Mouse (Mus musculus): ENCODE data around the gene 1700037H04Rik. TPM values are rescaled to one million over a fixed set of nuclear protein-coding genes. Genes with fewer than 3 reads are reported as not detected.

The 1700037H04Rik gene
- total RNA-seq, 2 experiments from 2014 or later: 83.7 to 125 TPM

DNA sequence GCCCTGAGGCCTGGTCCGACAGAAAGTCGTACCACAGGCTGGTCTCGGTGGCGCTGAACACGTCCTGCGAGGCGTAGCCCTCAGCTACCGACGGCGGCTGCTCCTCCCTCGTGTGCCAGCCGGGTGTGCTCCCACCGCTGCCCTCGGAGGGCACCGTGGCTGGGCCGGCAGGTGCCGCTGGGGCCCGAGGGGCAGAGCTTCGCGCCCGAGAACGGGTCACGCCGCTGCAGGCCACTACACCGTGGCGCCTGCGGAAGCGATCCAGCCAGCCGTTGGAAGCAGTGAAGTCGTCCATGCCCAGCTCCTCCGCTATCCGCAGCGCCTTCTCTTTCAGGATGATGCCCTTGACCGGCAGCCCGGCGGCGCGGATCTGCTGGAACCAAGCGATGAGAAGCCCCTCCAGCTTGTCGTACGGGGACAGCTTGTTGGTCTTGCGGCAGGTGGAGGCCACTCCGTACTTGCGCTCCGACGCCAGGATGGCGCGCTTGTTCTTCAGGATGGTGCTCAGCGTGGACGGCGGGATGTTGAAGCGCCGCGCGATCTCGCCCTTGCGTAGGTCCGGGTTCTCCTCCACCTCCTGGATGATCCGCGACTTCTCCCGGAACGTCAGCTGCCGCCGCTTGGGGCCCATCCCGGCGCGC is 19.5 kb upstream of the 1700037H04Rik start:
- peak; percentile 61 to 72 for DNase-seq

DNA sequence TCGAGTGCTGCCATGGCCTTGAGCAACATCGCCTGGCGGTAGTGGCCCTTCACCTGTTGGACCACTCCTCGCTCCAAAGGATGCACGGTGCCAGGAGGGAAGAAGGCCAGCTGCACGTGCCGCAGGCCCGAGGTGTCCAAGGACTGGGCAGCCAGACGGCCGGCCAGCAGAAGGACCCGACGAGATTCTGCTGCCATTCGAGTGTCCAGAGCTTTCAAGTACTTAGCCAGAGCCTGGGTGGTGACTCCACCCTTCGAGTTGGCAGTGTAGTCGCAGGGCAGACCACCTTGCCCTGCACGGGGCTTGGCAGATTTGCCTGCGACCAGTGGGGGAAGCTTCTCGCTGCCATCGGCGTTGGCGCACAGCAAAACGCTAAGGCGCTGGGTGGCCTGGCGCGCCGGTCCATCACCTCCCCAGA is 19.0 kb upstream of the 1700037H04Rik start:
- peak in 1 of 2 experiments; percentile 44 for DNase-seq

DNA sequence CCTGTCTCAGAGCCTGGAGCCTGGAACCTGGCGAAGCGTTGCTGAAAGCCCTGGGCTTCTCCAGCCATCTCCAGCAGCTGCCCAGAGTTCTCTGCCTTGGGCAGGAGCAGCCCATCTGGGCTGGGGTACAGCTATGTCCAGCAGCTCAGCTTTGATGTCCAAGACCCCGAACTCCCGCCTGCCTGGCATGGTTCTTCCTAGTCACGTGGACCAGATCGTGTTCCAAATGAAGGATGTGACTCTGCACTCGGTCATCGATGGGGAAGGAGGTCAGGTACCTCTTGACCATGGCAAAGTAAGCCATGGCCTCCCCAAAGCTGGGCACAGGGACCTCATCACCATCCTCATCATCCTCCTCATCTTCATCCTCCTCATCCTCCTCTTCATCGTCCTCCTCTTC is 18.1 kb upstream of the 1700037H04Rik start:
- no peak for DNase-seq

DNA sequence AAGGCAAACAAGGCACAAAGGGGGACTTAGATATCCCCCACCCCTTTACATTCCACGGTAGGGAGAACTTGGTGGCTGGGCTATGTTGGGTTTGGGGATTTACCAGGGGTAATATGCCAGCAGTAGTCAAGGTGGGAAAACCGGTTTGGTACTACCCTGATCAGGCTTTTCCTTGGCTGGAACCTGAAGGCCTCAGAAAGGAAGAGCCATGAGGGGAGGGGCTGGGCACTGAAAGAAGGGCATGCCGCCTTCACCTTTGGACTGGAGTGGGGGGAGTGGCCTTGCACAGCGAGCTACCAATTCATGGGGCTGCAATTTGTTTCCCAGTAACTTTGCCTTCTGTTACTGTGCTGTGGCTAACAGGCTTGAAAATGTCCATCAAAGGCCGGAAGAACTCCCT is 16.6 kb upstream of the 1700037H04Rik start:
- peak in 1 of 2 experiments; percentile 59 for DNase-seq

DNA sequence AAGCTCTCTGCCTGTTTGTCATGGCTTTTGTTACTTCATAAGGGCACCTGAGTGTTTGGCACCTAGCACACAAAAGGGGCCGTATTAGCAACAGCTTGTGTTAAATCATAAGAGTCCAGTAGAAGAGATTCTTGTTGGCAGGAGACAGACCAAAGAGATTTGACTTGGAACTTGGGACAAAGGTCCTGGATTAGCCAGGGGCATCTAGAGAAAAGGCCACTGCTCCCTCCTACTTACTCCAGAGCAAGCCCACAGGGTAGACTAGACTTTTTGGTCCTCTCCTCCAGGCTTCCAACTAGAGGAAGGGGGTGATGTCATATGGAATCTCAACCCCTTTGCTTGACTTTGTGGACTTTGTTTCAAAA is 16.0 kb upstream of the 1700037H04Rik start:
- no peak for DNase-seq

DNA sequence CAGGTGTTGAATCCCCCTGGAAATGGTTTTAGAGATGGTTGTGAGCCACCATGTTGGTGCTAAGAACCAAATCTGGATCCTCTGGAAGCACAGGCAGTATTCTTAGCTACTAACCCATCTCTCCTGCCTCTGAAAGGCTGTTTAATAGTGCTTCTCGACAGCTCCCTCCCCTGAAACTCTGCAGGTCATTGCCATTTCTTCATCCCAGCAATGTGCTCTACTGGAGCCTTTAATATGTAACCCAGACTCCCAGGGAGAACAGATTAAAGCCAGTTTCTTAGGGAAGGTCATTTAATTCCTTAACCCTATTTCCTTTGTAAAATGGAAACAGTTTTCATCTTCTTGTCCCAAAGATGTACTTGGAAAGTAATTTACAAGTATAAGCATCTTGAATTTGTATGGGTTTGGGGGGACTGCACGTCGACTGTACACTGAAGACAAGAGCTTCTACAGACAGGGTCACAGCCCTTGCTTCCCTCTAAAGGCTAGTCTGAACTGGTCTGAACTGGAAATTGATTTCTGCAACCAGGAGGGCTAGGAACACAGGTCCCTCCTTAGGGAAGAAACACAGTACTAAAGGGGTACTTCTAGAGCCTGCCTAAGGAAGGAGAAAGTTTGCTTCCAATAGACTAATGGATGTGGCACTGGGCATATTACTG is 15.5 kb upstream of the 1700037H04Rik start:
- DNase-seq: no peak

DNA sequence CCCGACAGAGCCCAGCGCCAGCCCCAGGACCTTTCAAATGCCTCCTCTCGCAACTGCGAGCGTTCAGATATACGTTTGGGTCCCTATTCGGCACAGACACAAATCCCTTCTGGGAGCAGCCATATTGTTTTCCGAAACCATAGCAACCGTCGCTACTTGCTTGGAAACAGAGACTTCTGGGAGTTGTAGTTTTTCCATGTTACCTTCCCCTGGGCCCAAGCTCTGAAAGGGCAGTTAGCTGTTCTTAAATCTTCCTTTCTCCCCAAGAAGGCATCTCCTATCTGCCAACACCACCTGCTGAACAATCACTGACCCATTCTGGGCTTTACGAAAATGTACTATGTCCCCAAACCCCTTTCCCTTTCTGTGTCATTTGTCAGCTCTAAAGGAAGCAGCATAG is 14.8 kb upstream of the 1700037H04Rik start:
- peak; percentile 62 to 73 for DNase-seq

DNA sequence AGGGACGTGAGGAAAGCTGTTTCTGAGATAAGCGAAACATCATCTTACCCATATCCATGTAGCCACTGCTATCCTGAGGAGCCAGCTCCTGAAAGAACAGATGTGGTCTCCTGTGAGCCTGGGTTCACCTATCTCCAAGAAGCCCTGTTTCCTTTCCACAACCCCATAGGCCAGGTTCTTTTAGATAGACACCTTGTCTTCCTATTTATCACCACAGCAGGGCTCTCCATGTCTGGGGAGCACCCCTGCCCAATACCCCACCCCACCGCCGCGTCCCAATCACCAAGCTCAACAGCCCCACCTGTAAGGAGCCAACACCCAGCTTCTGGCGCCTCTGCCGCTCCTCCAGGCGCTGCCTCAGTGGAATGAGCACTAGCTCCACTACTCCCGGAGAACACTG is 12.4 kb upstream of the 1700037H04Rik start:
- no peak for DNase-seq

DNA sequence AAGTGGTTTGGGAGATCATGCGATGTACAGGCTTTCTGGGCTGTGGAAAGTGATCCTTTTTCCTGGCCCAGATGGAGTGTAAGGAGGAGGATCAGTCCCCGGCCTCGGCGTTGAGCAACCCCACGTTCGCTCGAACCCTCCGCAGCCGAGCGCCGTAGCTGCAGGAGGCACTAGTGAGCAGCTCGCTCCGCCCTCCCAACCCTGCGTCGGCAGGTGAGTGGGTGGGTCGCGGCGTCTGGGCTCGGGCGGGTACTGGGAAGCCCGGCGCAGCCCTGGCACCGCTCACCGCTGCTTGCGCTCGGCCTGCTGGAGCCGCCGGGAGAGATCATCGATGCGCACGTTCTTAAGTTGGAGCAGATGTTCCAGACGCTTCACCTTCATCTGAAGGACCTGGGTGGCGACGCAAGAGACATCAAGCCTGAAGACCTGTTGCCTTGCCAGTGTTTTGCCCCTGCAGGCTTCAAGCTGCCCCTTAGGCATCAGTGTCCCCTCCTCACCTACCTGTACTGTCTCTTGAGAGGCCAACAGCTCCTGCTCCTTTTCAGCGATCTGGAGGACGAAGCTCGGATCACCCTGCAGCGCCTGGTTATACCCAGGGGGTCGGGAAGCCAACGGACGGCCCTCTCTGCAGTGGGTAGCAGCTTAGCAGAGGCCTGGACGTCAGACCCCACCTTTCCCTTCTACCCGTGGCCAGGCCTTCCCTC is 11.7 kb upstream of the 1700037H04Rik start:
- peak; percentile 85 to 87 for DNase-seq

DNA sequence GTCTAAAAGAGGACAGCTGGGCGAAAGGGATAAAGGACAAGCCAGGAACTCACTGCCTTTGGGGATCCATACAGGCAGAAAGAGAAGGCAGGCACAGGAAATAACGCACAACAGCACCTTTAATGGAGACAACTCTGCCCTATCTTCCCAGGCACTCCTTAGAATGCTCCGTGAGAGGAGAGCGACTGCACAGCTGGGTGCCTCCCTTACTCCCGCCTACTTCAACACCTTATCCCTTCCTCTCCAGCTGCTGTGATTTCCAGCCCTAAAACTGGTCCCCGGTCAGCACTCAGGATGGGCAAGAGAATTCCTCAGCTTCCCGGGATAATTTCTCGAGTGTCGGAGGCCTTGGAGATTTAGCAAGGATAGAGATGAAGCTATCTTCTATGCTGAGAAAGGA is 11.1 kb upstream of the 1700037H04Rik start:
- DNase-seq: no peak

DNA sequence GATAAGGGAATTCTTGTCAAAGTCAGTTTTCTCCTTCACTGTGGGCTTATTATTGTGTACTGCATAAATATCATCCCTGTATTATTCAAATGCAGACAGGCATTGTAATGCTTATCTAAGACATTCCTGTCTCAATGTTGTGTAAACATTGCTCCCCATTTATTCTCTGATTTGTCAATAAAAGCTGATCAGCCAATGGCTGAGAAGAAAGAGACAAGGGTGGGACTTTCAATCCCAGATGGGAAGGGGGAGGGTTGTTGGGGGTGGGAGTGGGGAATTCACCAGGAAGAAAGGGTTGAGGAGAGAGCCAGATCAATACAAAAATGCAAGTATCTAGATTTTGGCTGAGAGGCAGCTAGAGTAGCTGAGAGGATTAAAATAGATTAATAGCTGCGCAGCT is 9.0 kb upstream of the 1700037H04Rik start:
- no peak for DNase-seq

DNA sequence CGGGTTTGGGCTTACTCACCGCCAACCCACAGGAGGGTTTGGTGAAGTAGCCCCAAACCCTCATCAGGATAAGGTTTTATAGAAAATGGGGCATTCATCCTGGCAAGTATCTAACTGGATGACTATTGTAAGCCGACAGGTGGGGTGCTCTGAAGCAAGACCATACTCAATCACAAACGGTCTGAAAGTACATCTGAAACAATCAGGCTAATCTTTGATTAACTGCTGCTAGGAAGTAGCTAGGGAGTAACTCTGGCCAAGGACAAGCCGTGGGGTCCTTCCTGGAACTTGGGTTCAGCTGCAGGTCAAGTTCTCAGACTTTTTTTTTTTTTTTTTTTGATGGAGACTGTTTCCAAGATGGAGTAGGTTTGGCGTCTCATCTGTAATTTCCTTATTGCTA is 8.1 kb upstream of the 1700037H04Rik start:
- DNase-seq: no peak

DNA sequence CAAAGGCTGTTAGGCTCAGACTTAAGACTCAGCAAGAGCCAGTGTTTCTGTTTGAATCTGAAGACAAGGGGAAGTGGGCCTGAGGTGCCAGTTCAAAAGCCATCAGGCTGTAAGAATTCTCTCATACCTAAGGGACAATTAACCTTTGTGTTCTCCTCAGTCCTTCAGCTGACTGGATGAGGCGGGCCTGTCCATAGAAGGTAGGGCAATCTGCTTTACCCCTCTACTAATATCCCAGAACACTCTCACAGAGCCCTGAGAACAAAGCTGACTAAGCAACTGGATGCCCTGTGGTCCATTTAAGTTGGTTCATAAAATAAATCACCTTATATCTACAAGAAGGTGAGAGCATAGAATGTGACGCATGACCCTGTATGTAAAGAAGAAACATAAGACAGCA is 6.3 kb upstream of the 1700037H04Rik start:
- DNase-seq: no peak

DNA sequence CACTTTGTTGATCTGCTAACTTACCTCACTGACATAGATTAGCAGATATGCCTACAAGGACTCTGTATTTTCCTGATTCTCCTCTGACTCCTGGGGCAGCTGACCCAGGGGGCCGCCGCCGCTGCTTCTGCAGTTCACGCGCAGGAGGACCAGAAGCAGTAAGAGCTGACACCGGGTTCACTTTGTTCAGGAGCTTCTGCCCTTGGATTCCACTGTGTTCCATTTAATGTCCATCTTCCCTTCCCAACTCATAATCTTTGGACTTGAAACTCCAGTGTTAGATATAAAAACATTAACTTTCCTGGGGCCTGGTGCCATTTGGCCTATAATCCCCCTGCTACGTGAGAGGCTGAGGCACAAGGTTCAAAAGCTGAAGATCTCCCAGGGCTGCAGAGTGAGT is 4.0 kb upstream of the 1700037H04Rik start:
- DNase-seq: no peak

DNA sequence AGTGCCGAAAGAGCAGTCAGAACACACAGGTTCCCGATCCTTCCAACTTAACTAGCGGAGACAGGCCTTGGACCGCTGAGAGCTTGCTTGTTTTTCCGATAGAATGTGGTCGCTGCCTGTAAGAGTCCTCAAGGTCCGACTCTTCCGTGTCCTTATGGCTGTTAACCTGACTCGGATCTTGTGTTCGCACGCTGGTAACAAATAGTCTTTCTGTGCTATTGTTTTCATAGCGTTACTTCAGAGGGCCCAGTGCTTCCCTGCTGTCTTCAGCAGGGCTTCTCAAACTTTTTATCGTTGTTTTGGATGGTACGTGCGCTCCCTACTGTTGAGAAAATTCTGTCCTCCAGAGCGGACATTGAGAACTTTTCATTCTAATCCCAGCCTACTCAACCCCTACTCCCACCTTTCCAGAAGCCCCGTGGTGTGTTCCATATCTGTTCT is 810 bp upstream of the 1700037H04Rik start:
- DNase-seq: peak in 1 of 2 experiments; percentile 47

DNA sequence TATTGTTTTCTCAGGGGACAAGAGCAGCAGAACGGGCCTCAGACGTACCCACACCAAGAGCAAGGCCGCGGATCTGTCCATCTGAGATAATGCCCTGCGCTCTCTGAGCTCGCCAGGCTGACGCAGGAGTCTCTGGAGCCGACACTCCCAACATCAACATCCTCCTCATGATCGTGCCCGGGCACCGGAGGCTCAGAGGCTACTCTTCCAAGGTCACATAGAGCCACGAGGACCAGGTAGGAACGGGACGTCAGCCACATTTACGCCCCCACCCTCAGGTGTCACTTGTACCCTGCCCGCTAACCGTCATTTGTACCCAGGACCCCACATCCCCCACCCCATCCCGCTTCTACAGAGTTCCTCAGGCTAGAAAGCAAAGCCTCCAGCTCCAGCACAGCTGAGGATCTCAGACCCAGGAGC is 380 bp downstream of the 1700037H04Rik start:
- DNase-seq: peak; percentile 47 to 49

DNA sequence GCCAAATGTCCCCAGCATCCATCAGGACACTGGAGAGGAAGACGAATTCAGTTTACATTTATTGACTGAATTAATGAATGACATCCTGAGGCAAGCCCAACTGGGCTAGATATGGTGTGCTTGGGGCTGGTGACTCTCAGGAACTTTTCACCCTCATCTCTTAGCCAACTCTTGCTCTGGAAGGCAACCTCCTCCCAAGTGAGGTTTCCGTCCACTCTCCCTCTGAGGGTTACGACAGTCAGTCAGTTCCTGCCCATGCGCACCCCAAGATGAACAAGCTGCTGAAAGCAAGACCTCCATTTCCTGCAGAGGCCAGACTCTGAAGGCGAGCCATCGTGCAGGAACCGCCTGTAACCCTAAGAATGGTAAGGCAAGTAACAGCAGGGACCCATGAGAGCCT is 2.9 kb downstream of the 1700037H04Rik start:
- peak in 1 of 2 experiments; percentile 16 for DNase-seq

DNA sequence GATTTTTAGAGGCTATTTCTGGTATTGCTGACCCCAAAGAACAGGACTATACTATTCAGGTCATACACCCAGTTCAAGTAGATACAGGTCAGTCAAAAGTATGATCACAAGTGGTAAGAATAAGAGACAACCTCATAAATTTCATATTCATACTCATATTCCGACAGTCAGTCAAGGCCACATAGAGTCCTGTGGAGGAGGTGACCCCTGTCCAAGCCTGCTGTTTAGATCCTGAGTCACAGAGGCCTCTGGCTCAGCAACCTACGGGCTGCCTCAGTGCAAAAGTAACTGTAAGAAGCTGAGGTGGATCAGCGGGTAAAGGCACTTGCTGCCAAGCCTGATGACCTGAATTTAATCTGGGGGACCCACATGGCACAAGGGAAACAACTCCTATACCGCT is 5.8 kb downstream of the 1700037H04Rik start:
- DNase-seq: peak; percentile 34

DNA sequence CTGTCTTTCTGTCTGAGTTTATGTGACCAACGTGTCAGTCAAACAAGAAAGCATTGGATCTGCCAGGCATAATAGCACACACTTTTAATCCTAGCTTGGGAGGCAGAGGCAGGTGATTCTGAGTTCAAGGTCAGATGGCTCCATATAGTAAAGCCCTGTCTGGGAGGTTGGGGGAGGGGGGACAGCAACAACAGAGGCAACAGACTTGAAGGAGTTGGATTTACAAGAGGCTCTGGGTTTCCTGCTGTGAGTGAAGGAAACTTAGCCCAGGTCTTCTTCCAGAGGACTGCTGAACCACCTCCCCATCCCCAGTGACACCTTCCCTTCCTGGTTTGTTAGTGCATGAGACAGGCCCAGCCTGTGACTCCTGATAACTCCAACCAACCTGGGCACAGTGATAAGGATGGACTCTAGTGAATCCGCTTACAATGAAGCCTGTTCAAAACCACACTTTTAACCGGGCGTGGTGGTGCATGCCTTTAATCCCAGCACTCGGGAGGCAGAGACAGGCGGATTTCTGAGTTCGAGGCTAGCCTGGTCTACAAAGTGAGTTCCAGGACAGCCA is 7.6 kb downstream of the 1700037H04Rik start:
- DNase-seq: no peak

DNA sequence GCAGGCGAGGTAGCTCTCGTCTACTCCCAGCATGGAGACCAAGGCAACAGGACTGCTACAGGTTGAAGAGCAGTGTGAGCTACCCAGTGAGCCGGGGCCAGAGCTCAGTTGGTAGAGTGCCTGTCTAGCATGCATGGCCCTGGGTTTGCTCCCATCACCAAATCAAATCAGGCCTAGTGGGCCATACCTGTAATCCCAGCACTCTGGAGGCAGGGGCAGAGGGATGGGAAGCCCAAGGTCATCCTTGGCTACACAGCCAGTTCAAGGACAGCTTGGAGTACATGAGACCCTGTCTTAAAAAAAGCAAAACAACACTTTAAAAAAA is 10.7 kb downstream of the 1700037H04Rik start:
- DNase-seq: no peak

DNA sequence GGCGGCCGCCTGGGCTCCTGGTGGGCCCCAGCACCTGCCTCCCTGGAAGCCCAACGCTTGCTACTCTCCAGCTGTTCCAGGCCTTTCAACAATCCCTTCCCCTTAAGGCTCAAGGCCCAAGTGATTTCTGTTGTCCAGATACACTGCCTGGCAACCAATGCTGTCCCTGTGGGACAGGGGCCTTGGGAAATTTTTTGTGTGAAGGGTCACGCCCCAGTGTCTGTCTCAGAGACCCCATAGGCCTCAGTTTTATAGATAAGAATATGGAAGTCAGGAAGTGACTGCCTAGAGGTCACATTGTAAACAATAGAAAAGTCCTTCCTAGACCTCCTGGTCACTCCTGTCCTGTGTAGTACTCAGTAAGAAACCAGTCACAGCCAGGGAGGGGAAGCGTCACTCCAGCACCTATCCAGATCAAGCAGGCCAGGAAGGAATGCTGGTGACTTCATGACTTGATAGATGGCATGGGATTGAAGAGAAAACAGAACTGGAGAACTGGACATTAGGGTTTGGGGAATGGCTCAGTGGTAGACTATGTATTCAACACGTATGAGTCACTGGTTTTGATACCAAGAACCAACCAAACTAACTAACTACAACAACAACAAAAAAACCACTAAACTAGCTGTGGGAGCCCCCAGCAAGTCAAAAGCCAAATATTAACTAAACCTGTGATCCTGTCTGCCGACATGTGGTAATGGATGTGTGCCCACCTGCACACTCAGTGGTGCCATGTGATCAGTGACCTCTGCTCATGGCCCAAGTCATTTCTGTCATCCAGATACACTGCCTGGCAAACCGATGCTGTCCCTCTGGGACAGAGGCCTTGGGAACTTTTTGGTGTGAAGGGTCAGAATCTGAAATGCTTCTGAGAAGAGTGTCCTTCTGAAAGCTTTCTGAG is 11.3 kb downstream of the 1700037H04Rik start:
- DNase-seq: no peak

DNA sequence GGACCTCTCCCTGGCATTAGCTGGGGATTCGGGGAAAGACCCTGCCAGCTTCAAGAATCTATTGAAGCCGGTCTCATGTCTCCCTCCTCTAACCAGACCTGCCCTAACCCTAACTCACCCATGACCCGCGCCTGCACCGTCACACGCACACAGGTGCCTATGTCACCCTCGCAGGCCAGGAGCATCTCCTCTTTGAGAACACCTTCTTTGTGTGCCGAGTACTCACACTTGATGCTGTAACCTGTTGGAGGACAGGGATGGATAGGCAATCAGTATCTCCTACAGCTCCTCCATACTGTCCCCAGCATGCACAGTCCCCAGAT is 12.9 kb downstream of the 1700037H04Rik start:
- DNase-seq: no peak

Data from adrenal gland, postnatal 36 days (tissue).